Mouse (Mus musculus) liver, embryonic 16.5 days (tissue): ENCODE measurements at regions not wholly inside any gene's neighbourhood (a gene's known extent, or its start where the extent isn't known, plus 50 kb on each side); places are given as distances from the start of the nearest gene placed in this dataset.

Source experiments
- ATAC-seq: fragments of 200-750 bp; cut with Nextera tagmentation; 2 replicates; pipeline ENCODE4 v1.8.0; 2017; ENCODE audit warnings: low read depth, mild to moderate bottlenecking, moderate number of reproducible peaks, moderate library complexity
- H3K27ac ChIP-seq: fragments of 300-500 bp; sonication (generic); 2 replicates; pipeline ENCODE4 v1.5.1; 2014; ENCODE audit warnings: mild to moderate bottlenecking, low read length
- H3K27me3 ChIP-seq: fragments of 300-500 bp; sonication (generic); 2 replicates; pipeline ENCODE4 v1.6.1; 2014; ENCODE audit warnings: low read depth, low read length, mixed read lengths; ENCODE audit not compliant: control insufficient read depth, insufficient read depth
- H3K36me3 ChIP-seq: fragments of 300-500 bp; sonication (generic); 2 replicates; pipeline ENCODE4 v1.6.1; 2014; ENCODE audit warnings: mild to moderate bottlenecking; ENCODE audit not compliant: control insufficient read depth, insufficient read depth
- H3K4me1 ChIP-seq: fragments of 300-500 bp; sonication (generic); 2 replicates; pipeline ENCODE4 v1.6.1; 2014; ENCODE audit warnings: low read depth, low read length, mixed read lengths; ENCODE audit not compliant: control insufficient read depth
- H3K4me2 ChIP-seq: fragments of 300-500 bp; sonication (generic); 2 replicates; pipeline ENCODE4 v1.6.1; 2014; ENCODE audit warnings: low read depth, low read length, mixed read lengths
- H3K4me3 ChIP-seq: fragments of 300-500 bp; sonication (generic); 2 replicates; pipeline ENCODE4 v1.5.1; 2014; ENCODE audit warnings: low read depth, mild to moderate bottlenecking, low read length
- H3K9ac ChIP-seq: fragments of 300-500 bp; sonication (generic); 2 replicates; pipeline ENCODE4 v1.6.1; 2014; ENCODE audit warnings: low read depth, low read length
- H3K9me3 ChIP-seq: fragments of 300-500 bp; sonication (generic); replicated peaks from 2 replicates; pipeline ENCODE4 v1.6.1; 2016; ENCODE audit warnings: low read length; ENCODE audit not compliant: control insufficient read depth
- WGBS: fragments of 180-500 bp; shearing (Covaris S2); extraction: QIAGEN DNeasy Blood & Tissue Kit; methylation state at CpG from one replicate; pipeline ENCODE4 v1.1.7; 2014; ENCODE audit not compliant: insufficient replicate concordance; 5-methylcytosine and 5-hydroxymethylcytosine counted together

- Histone ChIP-seq H3K27ac (no peak overlapping the region), H3K4me2 (no peak overlapping the region), H3K4me1 (no peaks in the 10 kb centered on the region), H3K9ac (no peak overlapping the region), H3K4me3 (no peak overlapping the region), H3K27me3 (no peaks in the 10 kb centered on the region), H3K36me3 (no peaks in the 10 kb centered on the region), H3K9me3 (no peaks in the 10 kb centered on the region)
- 18% methylated on average over 5 of the region's 5 CpGs for WGBS
- no peak for ATAC-seq
These were observed 158.2 kb upstream of the Lrig1 start for GRCm38 (mm10) chr6:94858121-94858621.

DNA sequence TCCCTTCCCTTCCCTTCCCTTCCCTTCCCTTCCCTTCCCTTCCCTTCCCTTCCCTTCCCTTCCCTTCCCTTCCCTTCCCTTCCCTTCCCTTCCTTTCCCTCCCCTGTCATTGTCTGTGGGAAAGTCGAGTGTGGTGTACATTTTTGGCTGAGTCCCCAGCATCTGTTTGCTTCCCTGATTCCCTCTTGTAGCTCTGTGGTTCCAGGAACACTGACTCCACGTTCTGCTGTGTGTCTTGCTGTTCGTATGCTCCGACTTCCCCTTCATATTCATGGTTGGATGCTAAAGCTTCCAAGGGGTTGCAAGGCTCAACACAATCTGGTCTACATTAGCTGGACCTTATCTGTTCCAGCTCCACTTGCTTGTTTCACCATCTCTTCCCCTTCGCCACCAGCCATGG, 150.2 kb upstream of the Lrig1 start:
- no peaks in the 10 kb centered on the region for H3K36me3 ChIP-seq
- no peak overlapping the region for H3K4me3 ChIP-seq
- H3K27ac ChIP-seq: no peak overlapping the region
- H3K4me2 ChIP-seq: no peak overlapping the region
- no peaks in the 10 kb centered on the region for H3K9me3 ChIP-seq
- ATAC-seq: no peak
- H3K9ac ChIP-seq: no peak overlapping the region
- WGBS: 50% methylated on average over 5 of the region's 5 CpGs
- no peaks in the 10 kb centered on the region for H3K27me3 ChIP-seq
- no peaks in the 10 kb centered on the region for H3K4me1 ChIP-seq

DNA sequence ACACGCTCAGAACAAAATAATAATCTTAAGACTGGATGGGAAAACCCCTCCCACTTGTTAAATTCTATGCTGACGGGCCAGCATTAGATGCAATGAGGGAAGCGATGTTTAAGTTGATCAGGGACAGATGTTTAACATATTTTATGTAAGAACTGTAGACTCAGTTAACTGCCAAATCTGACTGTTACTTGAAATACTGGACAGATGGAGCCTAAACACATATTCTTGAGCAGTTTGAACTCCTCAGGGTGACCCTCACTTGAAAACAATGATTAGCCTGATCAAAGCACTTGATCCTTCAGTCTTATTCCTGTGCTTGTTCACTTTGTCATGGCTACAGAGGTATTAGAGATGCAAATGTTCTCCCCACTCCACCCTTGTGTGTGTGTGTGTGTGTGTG, 149.6 kb upstream of the Lrig1 start:
- no peak overlapping the region for H3K27ac ChIP-seq
- no peak overlapping the region for H3K4me2 ChIP-seq

DNA sequence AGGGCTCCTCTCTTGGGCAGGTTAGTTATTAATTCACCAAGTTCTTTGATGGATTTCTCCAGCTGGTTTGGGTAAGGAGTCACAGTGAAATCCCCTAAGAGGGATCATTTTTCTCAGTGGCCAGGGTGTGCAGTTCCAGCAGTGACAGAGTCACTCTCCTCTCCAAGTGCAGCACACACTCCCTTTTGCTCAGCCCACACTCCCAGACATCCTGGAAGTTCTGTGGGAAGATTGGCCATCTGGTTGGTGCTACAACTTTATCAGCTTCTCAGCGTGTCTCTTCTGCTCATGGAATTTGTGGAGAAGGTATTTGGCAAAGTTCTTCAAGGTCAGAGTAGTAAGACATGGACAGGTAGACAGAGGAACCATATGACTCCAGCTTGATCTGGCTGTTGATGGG, 148.5 kb upstream of the Lrig1 start:
- H3K27me3 ChIP-seq: no peaks in the 10 kb centered on the region
- no peak for ATAC-seq
- WGBS: 70% methylated on average over 1 of the region's 1 CpGs

More for the DNA sequence above, 149.6 kb upstream of the Lrig1 start:
- no peak for ATAC-seq
- no peak overlapping the region for H3K9ac ChIP-seq
- WGBS: 63% methylated on average over 3 of the region's 3 CpGs
- H3K9me3 ChIP-seq: no peaks in the 10 kb centered on the region
- no peaks in the 10 kb centered on the region for H3K27me3 ChIP-seq
- H3K4me3 ChIP-seq: no peak overlapping the region
- H3K4me1 ChIP-seq: no peaks in the 10 kb centered on the region
- H3K36me3 ChIP-seq: no peaks in the 10 kb centered on the region

DNA sequence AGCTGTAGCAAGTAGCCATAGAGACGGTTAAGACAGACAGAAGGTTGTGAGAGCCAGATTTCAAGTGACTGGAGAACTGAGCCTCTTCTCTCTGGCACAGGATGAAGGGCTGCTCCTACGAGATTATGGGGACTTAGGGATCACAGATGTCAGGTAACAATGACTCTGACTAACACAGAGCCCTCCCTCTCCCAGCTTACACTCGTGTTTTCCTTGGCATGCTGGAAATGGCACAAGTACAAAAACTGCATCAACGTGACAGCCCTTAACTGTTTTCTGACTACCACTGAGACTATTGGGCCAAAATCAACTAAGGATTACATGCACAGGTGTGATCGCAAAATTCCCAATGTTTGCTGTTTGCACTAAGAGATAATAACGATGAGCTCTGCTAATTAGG, 145.9 kb upstream of the Lrig1 start:
- no peak overlapping the region for H3K4me3 ChIP-seq
- WGBS: 57% methylated on average over 6 of the region's 6 CpGs
- H3K27ac ChIP-seq: no peak overlapping the region
- ATAC-seq: no peak
- H3K4me2 ChIP-seq: no peak overlapping the region
- H3K9ac ChIP-seq: no peak overlapping the region
- no peaks in the 10 kb centered on the region for H3K9me3 ChIP-seq
- no peaks in the 10 kb centered on the region for H3K4me1 ChIP-seq
- H3K36me3 ChIP-seq: no peaks in the 10 kb centered on the region
- no peaks in the 10 kb centered on the region for H3K27me3 ChIP-seq

More for the DNA sequence above, 148.5 kb upstream of the Lrig1 start:
- Histone ChIP-seq H3K9me3 (no peaks in the 10 kb centered on the region), H3K36me3 (no peaks in the 10 kb centered on the region), H3K27ac (no peak overlapping the region), H3K9ac (no peak overlapping the region), H3K4me2 (no peak overlapping the region), H3K4me1 (no peaks in the 10 kb centered on the region), H3K4me3 (no peak overlapping the region)

- 74% methylated on average over 9 of the region's 9 CpGs for WGBS
- Histone ChIP-seq H3K4me1 (no peaks in the 10 kb centered on the region), H3K4me2 (no peak overlapping the region)
These were observed 142.9 kb upstream of the Lrig1 start for GRCm38 (mm10) chr6:94842856-94843255.

DNA sequence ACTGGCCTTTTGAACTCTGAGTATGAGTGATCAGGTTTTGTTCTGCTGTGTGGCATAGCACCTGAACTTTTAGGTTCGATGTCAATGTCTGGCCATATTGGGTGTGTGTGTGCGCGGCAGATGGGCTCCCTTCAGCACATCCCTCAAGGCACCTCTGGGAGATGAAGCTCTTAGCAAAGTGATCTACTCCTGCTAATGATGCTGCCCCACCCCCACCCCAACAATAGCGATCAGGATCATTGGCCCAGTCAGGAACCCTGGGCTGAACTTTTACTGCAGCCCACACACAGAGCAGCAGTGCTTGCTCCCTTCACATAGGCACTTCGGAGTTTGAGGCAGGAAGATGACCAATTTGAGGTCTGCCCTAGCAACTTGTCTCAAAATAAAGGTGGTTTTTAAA, 141.9 kb upstream of the Lrig1 start:
- H3K27ac ChIP-seq: no peak overlapping the region
- no peak overlapping the region for H3K4me2 ChIP-seq
- no peaks in the 10 kb centered on the region for H3K4me1 ChIP-seq
- H3K9ac ChIP-seq: no peak overlapping the region
- H3K27me3 ChIP-seq: no peaks in the 10 kb centered on the region
- WGBS: 52% methylated on average over 5 of the region's 5 CpGs
- no peaks in the 10 kb centered on the region for H3K36me3 ChIP-seq
- no peak overlapping the region for H3K4me3 ChIP-seq
- no peaks in the 10 kb centered on the region for H3K9me3 ChIP-seq
- ATAC-seq: no peak

More at GRCm38 (mm10) chr6:94842856-94843255, 142.9 kb upstream of the Lrig1 start:
- ATAC-seq: no peak
- no peaks in the 10 kb centered on the region for H3K36me3 ChIP-seq
- no peak overlapping the region for H3K4me3 ChIP-seq
- H3K9ac ChIP-seq: no peak overlapping the region
- H3K27me3 ChIP-seq: no peaks in the 10 kb centered on the region
- no peaks in the 10 kb centered on the region for H3K9me3 ChIP-seq
- no peak overlapping the region for H3K27ac ChIP-seq

GRCm38 (mm10) chr6:94835742-94836141, 135.8 kb upstream of the Lrig1 start:
- 35% methylated on average over 2 of the region's 2 CpGs for WGBS
- no peak for ATAC-seq
- no peak overlapping the region for H3K9ac ChIP-seq

DNA sequence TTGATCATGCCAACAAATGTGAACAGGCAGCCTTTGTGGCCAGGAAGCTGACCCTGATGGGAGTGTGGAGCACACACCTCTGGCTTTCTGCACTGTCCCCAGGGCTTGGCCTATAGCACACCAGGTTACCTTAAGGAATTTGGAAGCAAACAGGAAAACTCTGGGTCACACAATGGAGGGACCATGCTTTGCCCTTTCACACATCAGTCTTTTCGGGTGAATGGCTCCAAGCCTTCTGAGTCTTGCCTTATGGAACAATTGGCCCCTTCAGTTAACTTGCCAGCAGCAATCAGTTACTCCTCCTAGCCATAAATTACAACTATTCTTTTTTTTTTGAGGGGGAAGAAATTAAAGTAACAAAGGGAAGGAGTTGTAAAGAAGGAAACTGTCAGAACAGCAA, 134.6 kb upstream of the Lrig1 start:
- no peak overlapping the region for H3K4me2 ChIP-seq
- no peaks in the 10 kb centered on the region for H3K9me3 ChIP-seq
- H3K36me3 ChIP-seq: no peaks in the 10 kb centered on the region
- no peaks in the 10 kb centered on the region for H3K4me1 ChIP-seq
- WGBS: 55% methylated on average over 1 of the region's 1 CpGs
- H3K4me3 ChIP-seq: no peak overlapping the region
- no peak overlapping the region for H3K9ac ChIP-seq
- no peaks in the 10 kb centered on the region for H3K27me3 ChIP-seq
- H3K27ac ChIP-seq: no peak overlapping the region
- no peak for ATAC-seq

More at GRCm38 (mm10) chr6:94835742-94836141, 135.8 kb upstream of the Lrig1 start:
- Histone ChIP-seq H3K4me3 (no peak overlapping the region), H3K27me3 (no peaks in the 10 kb centered on the region), H3K36me3 (no peaks in the 10 kb centered on the region), H3K27ac (no peak overlapping the region), H3K9me3 (no peaks in the 10 kb centered on the region), H3K4me1 (no peaks in the 10 kb centered on the region), H3K4me2 (no peak overlapping the region)
